Mouse (Mus musculus) ES-E14 (cell line): ENCODE measurements around the gene Dtnbp1. TPM values are rescaled to one million over a fixed set of nuclear protein-coding genes. Genes with fewer than 3 reads are reported as not detected.
A peak's percentile ranks its signal among the peaks of the same experiment; 100 is the strongest.

ENCODE experiments used
- DNase-seq: peaks from one replicate; pipeline ENCODE4 v3.0.0-alpha.2; 2013; ENCODE audit warnings: low read depth, low spot score
- H3K27ac ChIP-seq: 2 replicates; pipeline ENCODE4 v1.5.1; 2012; ENCODE audit warnings: low read depth, mild to moderate bottlenecking, low read length, moderate library complexity, mixed read lengths; ENCODE audit not compliant: poor library complexity, insufficient read depth, severe bottlenecking
- H3K36me3 ChIP-seq: 2 replicates; pipeline ENCODE4 v1.6.1; 2012; ENCODE audit warnings: mild to moderate bottlenecking, low read length, moderate library complexity, mixed read lengths; ENCODE audit not compliant: control insufficient read depth, poor library complexity, insufficient read depth, severe bottlenecking
- H3K4me1 ChIP-seq, 2 experiments: fragments of 150-350 bp in 1 of 2; sonication (generic) in 1 of 2; 2 replicates each; pipeline ENCODE4 v1.6.1; 2012; ENCODE audit warnings: low read length in 2 of 2, mild to moderate bottlenecking in 1 of 2, mixed read lengths in 1 of 2; ENCODE audit not compliant: control insufficient read depth in 2 of 2, insufficient read depth in 2 of 2, poor library complexity in 1 of 2
- H3K4me3 ChIP-seq, 2 experiments: fragments of 150-350 bp in 1 of 2; sonication (generic) in 1 of 2; 2 replicates each; pipeline ENCODE4 v1.5.1; 2012; ENCODE audit warnings: low read length in 2 of 2, low read depth in 1 of 2, mild to moderate bottlenecking in 1 of 2, mixed read lengths in 1 of 2; ENCODE audit not compliant: insufficient read depth in 1 of 2, poor library complexity in 1 of 2, severe bottlenecking in 1 of 2
- H3K9ac ChIP-seq: 2 replicates; pipeline ENCODE4 v1.6.1; 2012; ENCODE audit warnings: low read depth, mild to moderate bottlenecking, low read length, mixed read lengths; ENCODE audit not compliant: poor library complexity, insufficient read depth, severe bottlenecking
- H3K9me3 ChIP-seq: fragments of 150-350 bp; sonication (generic); 2 replicates; pipeline ENCODE4 v1.6.1; 2012; ENCODE audit warnings: low read depth, mild to moderate bottlenecking, low read length; ENCODE audit not compliant: control insufficient read depth, insufficient read depth
- CHD2 ChIP-seq: IDR thresholded peaks from 2 replicates; pipeline ENCODE4 v1.6.1; 2014; ENCODE audit warnings: mild to moderate bottlenecking, low read depth, low read length, inconsistent platforms
- HCFC1 ChIP-seq: IDR thresholded peaks from 2 replicates; pipeline ENCODE4 v1.6.1; 2012; ENCODE audit warnings: low read length, inconsistent platforms, borderline replicate concordance; ENCODE audit not compliant: insufficient read depth
- MAFK ChIP-seq: IDR thresholded peaks from 2 replicates; pipeline ENCODE4 v1.6.1; 2014; ENCODE audit warnings: mild to moderate bottlenecking, low read depth, low read length, inconsistent platforms; ENCODE audit not compliant: insufficient read depth
- ZC3H11A ChIP-seq: IDR thresholded peaks from 2 replicates; pipeline ENCODE4 v1.6.1; 2012; ENCODE audit warnings: low read depth, mild to moderate bottlenecking, inconsistent platforms, low read length, borderline replicate concordance
- ZNF384 ChIP-seq: IDR thresholded peaks from 2 replicates; pipeline ENCODE4 v1.6.1; 2012; ENCODE audit warnings: low read depth, low read length, inconsistent platforms
- in situ Hi-C, 2 experiments: fragments of 600-800 bp; cut with MboI; formaldehyde crosslinking; loops; one replicate each; pipeline ENCODE4 v1.15.1; 2025; ENCODE audit warnings: low sequenced_read_pairs in 2 of 2, inconsistent platforms in 1 of 2; ENCODE audit not compliant: unreplicated experiment in 2 of 2
- total RNA-seq: library from RNA; depleted of rRNA; stranded (reverse); fragments of 300-350 nt; gene quantifications from 2 replicates; pipeline ENCODE4 v1.2.3, GENCODE M21; 2012; rRNA removed

The Dtnbp1 gene
- total RNA-seq = 12.3 and 15.8 TPM in 2 replicates

GRCm38 (mm10) chr13:45001911-45002615 is at the start of gene Dtnbp1:
Gene Dtnbp1 (minus strand): TSS chr13:45002147.
- in situ Hi-C loops = no loop called here
- peaks cover 0 to 6% of the 10 kb centered on the region in 2 experiments; a peak in 2 of 4 replicates for H3K4me1 ChIP-seq
- H3K9me3 ChIP-seq = no peaks in the 10 kb centered on the region
- DNase-seq = peak; percentile 43
- no peak within 1 kb of the TSS for H3K27ac ChIP-seq
- H3K4me3 ChIP-seq = peak within 1 kb of the TSS; percentile 79 to 86
- no peaks in the 10 kb centered on the region for H3K36me3 ChIP-seq
- H3K9ac ChIP-seq = peak within 1 kb of the TSS; percentile 81
- no peak for TF ChIP-seq HCFC1
- TF ChIP-seq CHD2 = no peak
- no peak for TF ChIP-seq MAFK
- no peak for TF ChIP-seq ZNF384

- no peaks in the 10 kb centered on the region for H3K9me3 ChIP-seq
- TF ChIP-seq MAFK (no peak), HCFC1 (no peak), ZNF384 (no peak), CHD2 (no peak), ZC3H11A (no peak)
- H3K36me3 ChIP-seq = no peaks in the 10 kb centered on the region
Measured at GRCm38 (mm10) chr13:45049261-45050020, 47.5 kb upstream of the Dtnbp1 start.

GRCm38 (mm10) chr13:45043466-45043865 is 41.5 kb upstream of the Dtnbp1 start:
- H3K9ac ChIP-seq = no peak overlapping the region
- DNase-seq = no peak
- no peaks in the 10 kb centered on the region for H3K4me1 ChIP-seq
- in situ Hi-C loops = no loop called here
- no peak overlapping the region for H3K4me3 ChIP-seq
- TF ChIP-seq MAFK (no peak), CHD2 (no peak), ZNF384 (no peak), HCFC1 (no peak), ZC3H11A (no peak)
- H3K9me3 ChIP-seq = no peaks in the 10 kb centered on the region
- H3K36me3 ChIP-seq = no peaks in the 10 kb centered on the region
- H3K27ac ChIP-seq = no peak overlapping the region

More at GRCm38 (mm10) chr13:45049261-45050020, 47.5 kb upstream of the Dtnbp1 start:
- Histone ChIP-seq H3K4me3 (no peak overlapping the region), H3K27ac (no peak overlapping the region), H3K9ac (no peak overlapping the region), H3K4me1 (no peaks in the 10 kb centered on the region)
- DNase-seq = no peak
- in situ Hi-C loops = no loop called here

DNA sequence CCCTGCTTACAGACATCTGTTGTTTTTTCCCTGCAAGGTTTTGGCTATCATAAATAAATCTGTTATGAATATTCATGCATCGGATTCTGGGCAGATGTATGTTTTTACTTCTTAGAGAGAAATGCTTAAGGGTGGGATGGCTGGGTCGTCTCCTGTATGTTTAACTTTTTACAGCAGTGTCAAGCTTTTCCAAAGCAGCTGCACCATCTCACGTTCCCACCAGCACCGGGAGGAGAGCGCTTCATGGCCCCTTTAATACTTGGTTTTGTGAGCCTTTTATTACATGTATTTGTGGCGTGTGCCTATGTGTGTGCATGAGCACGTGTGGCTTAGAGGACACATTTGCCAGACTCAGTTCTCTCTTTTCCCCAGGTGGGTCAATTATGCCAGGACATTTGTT is 38.8 kb upstream of the Dtnbp1 start:
- TF ChIP-seq ZC3H11A = no peak
- TF ChIP-seq ZNF384 = no peak
- TF ChIP-seq MAFK = no peak
- no peak for TF ChIP-seq CHD2
- TF ChIP-seq HCFC1 = no peak
- H3K36me3 ChIP-seq = no peaks in the 10 kb centered on the region
- H3K9me3 ChIP-seq = no peaks in the 10 kb centered on the region
- DNase-seq = no peak
- no peak overlapping the region for H3K27ac ChIP-seq
- H3K4me3 ChIP-seq = no peak overlapping the region
- no peak overlapping the region for H3K9ac ChIP-seq
- H3K4me1 ChIP-seq = no peaks in the 10 kb centered on the region
- in situ Hi-C loops = no loop called here
